Mouse (Mus musculus) thymus, postnatal 10 days (tissue): ENCODE results near the gene Wdr91.

Experiments used
- DNase-seq, 2 experiments: peaks; one replicate each; pipeline ENCODE4 v3.0.0; 2021; ENCODE audit warnings: low spot score in 2 of 2

Gene Wdr91

DNA sequence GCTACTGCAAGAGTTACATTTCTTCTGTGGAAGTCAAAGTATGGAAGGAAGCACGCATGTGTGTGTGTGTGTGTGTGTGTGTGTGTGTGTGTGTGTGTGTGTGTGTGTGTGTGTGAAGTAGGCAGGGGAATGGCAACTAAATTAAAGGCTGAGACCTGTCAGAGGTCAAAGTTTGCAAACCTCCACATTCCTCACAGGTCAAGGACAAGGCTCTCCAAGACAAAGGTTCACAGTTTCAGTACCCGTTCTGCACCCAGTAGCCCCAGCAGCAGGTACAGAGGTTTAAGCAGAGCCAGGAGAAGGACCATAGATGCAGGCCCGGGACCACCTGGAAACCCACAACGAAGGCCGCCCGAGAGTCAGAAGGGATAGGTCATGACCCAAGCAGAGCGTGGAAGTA lies 8.5 kb upstream of the Wdr91 start:
- no peak for DNase-seq

DNA sequence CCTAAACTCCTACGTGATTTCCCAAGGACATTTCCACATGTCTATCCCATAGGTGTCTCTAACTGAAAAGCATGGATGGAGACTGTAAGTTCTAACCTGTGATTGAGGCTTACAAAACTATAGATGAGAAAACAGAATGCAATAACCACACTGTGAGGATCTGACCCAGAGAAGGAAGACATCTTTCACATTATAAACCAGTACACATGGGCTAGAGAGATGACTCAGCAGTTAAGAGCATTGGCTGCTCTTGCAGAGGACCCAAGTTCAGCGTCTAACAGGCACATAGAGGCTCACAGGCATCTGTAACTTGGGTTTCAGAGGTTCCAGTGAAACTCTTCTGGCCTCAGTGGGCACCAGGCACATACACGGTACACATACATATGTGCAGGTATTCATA lies 3.8 kb upstream of the Wdr91 start:
- no peak for DNase-seq

DNA sequence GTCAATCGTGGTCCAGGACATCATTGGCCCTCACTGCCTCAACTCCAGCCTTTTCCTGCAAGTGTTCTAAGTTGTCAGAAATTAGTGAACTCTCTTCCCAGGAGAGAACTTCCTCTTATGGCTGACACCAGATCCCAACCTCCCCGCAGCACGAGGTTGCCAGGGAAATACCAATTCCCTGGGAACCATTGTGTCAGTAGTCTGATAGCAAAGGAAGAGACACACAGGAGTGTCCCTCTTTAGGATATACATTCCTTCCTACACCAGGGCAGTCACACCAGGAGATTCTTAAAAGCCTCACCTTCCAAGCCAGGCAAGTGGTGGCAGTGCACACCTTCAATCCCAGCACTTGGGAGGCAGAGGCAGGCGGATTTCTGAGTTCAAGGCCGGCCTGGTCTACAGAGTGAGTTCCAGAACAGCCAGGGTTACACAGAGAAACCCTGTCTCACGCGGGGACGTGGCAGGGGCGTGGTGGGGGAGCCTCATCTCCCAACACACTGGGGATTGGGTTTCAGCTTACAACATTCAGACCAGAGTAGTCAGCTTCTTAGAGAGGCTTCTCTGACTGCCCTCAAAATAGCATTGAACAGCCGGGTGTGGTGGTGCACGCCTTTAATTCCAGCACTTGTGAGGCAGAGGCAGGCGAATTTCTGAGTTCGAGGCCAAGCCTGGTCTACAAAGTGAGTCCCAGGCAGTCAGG lies 2.8 kb upstream of the Wdr91 start:
- DNase-seq, result no peak

DNA sequence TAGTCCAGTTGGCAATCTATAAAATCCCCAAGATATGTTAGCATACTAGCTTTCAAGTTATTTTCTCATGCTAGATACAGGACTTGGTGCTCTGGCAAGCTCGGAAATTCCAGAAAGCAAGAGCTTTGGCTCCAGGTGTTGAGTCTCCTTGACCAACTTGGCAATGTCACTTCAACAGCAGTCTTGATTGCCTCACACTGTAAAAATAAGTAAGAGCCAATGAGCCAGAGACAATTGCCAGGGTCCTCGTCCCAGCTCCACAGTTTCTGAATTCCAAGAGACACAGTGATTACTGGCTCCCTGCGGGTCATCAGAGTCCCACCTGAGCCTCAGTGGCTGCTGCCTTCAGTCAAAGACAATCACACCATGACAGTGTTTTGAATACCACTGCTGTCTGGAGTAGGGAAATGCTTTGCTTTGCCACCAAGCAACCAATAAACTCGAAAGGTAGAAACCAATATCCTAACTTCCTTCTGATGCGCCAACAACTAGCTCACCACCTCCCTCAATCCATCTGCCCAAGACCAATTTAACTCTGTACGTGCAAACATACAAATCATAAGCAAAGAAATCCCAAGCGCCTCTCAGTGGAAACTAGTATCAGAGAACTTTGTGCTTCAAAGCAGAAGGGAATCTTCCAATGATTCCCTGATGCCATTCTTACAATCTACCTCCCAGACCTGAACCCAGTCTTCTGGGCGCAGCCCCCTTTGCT lies 888 bp downstream of the Wdr91 start:
- DNase-seq, result no peak

DNA sequence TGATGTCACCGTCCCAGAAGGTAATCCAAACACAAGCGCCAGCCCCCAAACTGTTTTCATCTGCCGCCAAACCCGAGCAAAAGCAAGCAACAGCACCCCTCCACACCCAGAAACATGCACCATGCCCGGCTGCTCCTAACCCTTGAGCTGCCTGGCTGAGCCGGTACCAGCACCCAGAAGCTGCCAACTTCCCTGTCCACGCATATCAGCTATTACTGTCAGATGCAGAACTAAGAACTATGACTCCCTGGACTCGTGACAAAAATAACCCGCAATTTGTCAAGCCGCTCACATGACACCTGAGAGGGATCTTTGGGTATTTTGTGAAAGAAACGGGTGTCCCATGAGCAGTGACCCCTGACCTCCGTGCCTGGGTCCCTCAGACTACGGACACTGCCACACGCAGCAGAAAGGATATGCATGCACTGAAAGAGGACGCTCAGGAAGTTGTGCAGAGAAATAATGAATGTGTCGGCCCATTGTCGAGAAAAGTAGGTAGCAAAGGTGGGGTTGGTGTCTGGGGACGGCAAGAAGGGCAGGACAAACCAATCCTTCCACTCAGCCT lies 2.9 kb downstream of the Wdr91 start:
- DNase-seq, result no peak

DNA sequence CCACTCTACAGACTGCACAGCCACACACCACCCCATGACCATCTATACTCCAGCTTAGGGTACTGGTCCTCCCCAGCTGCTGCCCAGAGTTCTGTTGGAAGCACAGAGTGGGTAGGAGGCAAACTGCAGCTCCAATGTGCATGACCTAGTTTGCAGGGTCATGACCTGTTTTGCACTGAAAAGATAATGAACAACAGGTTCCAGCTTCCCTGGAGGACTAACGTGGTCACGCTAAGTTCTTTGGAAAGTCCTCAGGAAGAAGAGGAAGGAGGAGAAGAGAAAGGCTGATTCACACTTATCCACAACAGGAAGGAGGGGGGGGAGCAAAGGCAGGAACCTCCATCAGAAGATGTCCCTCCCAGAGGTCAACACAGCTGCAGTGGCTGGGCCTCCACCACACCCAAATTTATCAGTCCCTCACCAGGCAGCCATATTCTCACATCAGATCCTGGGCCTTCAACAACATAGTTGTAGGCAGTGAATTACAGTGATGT lies 3.5 kb downstream of the Wdr91 start:
- no peak for DNase-seq

DNA sequence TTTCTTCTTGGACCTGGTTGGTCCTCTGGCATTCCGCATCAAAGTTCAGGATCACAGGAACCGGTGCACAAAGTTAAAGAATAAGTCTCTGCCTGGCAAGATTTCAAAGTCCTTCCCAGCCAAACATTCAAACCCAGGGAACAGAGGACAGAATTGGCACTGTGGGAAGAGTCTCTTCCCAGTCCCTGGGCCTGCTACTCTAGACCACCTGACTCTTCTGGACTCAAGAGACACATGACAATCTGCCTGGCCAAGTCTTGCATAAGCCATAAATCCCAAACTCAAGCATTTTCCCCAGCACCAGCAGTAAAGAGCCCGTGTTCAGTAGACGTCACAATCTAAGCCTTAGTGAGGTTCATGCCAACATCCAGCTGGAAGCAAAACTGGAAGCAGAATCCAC lies 4.0 kb downstream of the Wdr91 start:
- DNase-seq, result no peak

DNA sequence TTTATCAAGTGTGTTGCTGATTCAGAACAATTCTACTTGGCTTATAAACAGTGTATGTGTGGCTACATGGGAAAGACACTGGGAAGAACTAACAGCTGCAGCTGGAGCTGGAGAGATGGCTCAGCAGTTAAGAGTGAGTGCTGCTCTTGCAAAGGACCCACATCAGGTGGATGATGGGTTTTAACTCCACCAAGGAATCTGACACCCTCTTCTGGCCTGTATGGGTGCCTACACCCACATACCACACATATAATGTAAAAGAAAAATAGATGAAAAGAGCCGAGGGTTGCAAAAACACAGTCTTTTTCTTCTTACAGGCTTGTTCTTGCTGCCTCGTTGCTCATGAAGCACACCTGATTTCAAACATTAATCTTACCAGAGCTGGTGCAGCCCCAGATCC lies 4.6 kb downstream of the Wdr91 start:
- DNase-seq, result no peak

DNA sequence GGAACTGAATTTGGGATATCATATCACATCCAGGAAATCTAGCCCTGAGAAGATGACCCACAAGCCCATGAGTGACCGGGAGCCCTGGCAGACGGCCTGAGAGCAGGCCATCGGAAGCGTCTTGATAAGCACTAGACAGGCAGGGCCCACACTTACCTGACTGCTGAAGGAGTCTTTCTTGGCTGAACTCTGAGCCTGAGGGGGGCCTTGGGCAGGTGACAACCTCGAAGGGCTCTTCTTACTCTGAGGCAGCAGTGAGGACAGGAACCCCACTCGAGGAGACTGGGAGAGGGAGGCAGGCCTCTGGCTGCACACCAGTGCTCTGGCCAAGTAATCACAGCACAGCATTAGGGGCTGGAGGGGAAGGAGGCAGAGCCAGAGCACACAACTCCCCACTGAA lies 6.3 kb downstream of the Wdr91 start:
- DNase-seq, result no peak

DNA sequence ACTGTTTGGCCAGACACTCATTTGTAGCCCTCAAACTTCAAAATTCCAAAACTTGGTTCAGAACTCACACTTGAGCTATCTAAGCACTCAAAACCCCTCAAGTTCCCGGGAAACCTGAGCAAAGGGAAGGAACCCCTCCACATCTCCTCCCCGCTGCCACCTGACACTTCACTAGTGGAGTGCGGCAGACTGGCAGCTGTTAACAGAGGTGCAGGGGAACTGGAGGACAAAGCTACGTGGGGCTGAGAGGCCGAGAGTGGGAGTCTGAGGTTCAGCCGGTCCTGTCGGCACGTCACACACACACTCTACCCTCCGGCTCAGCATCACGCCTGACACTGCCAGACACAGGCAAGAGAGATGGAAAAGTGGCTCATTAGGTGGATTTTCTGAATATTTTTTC lies 6.8 kb downstream of the Wdr91 start:
- no peak for DNase-seq

DNA sequence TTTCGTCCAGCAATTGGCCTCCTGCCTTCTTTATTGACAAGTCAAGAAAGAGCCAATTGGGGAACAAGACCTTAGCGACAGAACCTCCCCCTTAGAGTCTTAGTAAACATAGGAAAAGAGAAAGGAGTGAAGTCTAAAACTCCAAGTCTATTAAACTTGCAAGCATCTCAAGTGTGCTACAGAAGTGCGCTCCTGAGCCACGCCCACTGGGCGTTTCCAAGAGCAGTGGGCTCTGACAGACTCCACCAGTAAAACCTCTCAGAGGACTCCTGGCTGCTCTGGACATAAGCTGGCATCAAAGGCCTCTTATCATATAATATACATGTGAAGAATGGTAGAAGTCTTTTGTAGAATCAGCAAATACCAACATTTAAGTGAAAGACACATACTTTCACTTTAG lies 7.2 kb downstream of the Wdr91 start:
- DNase-seq, result no peak

DNA sequence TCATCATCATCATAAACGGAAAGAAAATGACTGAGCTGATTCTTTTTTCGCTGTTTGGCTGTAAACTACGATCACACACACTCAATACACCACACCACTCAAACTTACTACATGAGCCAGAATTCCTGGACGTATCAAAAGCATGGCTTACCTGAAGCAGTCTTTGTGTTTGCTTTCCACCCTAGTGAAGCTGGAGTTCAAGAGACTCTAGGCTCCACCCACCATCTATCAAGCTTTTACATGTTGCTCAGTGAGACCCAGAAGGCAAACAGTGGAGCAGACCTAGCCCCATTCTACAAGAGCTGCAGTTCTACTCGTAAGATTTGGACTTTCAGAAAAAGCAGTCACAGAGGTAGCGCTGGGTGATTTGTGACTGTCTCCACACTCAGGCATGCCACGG lies 8.1 kb downstream of the Wdr91 start:
- no peak for DNase-seq

DNA sequence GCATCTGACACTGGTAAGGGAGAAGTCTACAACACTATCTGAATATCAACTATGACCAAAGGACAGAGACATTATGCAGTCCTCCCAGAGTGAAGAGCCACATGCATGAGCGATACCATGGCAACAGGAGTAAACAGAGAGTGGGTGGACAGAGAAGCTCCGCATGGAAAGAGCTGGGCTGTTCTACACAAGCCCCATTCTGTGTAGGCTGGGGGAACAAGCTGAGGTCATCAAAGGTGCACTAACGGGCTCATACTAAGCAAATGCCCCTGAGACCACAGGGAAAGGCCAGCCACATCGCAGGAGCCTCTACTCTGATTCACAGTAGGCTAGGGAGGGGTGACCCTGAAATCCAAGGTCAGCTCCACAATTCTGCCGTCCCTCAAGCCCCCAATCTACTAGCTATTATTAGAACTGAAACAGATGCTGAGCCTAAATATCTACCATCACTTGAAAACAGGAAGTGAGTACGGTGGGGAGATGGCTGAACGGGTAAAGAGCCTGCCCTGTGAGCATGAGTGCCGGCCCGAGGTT lies 8.7 kb downstream of the Wdr91 start:
- no peak for DNase-seq

DNA sequence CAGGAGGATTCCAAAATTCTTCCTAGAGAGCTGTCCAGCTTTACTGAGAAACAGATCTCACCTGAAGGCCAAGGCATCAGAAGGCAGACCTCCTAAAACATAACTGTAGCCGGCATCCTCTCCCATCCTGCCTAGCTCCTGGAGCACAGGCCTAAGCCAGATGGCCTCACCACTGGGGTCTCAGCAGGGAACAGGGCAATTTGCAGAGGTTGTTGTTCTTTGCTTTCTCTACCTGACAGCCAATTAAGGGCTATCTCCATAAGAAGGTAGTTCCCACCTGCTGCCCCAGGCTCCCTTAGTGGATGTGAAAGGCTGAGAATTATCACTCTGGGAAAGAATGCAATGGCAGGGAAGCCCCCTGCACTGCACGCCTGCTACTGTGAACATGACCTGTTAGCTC lies 9.7 kb downstream of the Wdr91 start:
- DNase-seq, result no peak

DNA sequence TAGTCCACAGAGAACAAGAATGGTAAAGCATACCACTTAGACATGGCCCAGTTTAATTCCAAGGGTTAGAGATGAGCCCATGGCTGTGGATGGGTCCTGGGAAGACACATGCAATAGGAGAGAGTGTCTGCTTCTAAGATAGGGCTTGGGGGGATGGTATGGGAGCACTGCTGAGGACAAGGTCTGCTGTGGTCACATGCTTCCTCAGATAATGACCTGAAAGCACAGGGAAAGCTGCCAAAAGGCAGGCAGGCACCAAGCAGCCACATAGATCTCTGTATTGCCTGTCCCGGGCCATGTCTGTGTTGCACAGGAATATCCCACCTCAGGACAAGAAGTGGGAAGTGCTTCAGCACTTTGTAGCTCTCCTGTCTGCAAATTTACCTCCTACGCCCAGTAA lies 11.5 kb downstream of the Wdr91 start:
- DNase-seq, result no peak

DNA sequence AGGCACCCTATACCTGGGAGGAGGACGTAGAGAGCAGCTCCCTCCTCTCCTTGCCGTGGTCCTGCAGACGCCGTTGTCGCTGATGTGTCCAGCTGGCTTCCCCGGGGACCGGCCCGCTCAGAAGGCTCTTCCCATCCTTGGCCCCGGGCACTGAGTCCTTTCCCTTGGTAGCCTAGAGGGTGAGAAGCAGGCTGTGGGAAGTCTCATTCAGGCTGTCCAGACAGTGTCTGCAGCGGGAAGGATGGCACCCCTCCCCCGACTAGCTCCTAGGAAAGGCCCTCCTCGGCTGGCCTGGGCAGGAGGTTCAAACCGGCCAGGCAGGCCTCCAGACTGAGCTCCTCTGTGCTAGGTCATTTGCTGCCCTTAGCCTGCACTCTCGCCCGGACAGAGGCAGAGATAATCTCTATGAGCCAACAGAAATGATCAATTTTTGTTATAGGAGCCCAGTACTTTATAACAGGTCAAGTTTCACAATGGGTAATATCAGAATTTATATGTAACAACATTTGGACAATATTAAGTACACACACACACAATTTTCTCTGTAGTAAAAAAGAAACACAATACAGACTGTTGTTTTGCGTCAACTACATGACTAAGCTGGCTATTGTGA lies 14.4 kb downstream of the Wdr91 start:
- DNase-seq, result no peak

DNA sequence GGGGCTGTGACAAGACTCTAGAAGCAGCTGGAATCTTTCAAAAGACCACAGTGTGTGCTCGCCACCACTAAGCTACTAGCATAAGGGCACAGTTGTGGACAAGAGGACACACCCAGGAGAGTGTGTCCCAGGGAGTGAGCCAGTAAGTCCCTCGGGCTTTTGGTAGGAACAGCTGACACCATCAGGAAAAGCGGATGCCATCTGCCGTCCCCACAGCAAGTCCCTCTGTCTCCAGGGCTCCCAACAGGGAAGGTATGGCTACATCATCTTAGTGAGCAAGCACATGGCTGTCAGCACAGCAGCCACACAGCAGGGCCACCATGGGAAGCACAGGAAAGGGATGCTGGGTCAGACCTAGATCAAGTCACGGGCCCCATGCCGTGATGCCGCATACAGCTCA lies 15.1 kb downstream of the Wdr91 start:
- no peak for DNase-seq

DNA sequence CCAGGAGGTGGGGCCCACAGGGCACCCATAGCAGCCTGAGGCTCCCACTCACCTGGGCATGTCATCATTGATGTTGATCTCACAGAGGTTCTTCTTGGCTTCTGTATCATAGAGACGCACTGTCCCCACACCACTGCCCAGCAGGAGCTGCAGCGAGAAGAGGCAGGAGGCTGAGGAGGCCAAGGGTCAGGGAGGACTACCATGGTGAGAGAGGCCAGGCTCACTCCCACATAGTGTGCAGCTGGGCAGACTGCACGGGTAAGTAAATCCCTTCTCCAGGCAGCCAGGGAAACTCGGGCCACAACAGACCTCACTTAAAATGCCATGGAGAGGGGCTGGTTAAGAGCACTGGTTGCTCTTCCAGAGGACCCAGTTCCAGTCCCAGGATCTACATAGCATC lies 21.5 kb downstream of the Wdr91 start:
- DNase-seq, result no peak

DNA sequence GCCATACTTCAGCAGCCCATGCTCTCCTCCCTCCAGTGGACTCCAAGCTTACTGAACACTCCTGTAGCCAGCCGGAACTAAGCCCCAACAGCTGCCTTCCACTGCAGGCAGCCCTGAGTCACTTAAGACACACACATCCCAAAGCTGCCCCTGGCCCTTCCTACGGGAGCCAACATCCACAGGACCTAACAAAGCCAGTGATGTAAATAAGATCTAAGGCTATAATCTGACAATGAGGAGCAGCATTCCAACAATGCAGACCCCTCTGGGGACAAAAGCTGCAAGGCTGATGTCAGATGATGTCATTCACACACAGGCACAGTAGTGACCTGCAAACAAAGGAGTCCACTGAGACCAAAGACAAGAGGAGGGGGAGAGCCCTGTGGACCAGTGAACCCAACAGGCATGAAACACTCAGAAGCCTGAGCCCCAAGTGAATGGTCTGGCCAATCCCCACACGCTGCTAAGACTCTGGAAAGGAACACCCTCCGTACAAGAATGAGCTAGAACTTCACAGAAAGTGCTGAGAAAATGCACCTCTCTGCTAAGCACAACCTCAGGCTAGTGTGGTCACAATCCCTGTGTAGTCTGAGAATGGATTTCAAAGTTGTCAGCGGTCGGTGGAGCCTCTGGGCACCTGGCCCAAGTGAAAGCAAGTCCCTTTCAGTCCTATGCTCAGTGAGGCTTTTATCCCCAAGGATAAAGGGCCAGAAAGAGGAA lies 23.4 kb downstream of the Wdr91 start:
- DNase-seq, result no peak

DNA sequence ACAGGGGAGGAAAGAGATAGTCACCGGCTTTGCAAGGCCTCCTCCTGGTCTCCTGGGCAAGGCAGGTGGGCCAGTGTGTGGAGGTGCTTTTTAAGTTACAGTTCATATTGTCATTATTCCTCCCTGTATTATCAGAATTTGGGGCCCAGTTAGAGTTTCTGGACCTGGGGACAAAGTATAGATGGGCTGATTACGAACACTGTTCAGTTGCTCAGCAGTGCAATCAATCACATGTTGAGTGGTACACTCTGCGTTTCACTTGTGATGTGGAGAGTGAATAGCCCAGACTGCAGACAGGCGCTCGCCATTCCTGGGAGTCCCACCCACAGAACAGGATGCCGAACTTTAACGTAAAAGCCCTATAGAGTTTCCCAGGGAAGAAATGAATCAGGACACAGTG lies 26.0 kb downstream of the Wdr91 start:
- DNase-seq, result no peak

DNA sequence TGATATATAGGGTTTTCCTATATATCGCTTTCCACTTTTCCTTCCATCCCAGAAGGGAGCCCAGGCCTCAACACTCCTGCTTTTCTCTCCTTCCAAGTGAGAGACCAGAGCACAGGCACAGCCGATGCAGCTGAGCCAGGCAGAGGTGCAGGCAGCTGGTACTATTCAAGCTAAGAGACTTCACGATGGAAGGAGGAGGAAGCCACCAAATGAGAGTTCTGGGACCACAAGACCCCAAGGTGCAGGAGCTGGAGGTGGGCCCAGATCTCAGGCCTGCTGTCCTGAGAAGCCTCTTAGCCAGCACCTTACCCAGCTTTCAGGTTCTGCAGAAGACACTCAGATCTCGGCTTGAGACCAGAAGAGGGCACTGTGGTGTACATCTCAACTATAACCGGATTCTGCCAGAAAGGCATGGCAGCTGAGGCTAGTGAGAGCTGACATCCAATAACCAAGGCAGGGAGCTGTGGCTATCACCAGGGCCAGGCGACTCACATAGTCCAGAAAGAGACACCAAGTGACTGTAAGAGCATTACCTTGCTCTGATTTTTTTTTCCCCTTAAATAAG lies 30.7 kb downstream of the Wdr91 start:
- peak in 1 of 2 experiments; percentile 65 for DNase-seq
